Mouse (Mus musculus) frontal cortex, postnatal 10 days (tissue): ENCODE measurements around the gene Slc2a4.
"Not testable (repeated sequence)": the region's sequence is repeated elsewhere in the genome, so short reads cannot be mapped to it uniquely, and the experiment has no call there.

ENCODE experiments used
- DNase-seq, 2 experiments: peaks; one replicate each; pipeline ENCODE4 v3.0.0; 2022; ENCODE audit warnings: low spot score in 2 of 2, mixed read lengths in 1 of 2

Slc2a4 gene

DNA sequence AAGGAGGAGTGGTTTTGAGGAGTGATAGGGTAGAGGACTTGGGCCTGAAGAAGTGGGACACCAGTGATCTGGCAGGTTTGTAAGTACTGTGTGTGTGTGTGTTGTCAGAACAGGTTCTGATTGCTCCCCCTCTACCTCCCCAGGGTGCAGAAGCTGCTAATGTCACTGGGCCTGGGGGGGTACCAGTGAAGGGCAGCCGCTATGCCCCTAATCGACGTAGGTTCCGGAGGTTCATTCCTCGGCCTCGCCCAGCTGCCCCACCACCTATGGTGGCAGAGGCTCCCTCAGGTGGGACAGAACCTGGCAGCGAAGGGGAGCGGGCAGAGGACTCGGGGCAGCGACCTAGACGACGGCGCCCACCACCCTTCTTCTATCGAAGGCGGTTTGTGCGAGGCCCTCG is 8.3 kb downstream of the Slc2a4 start:
- no peak for DNase-seq

- DNase-seq: no peak
Measured at GRCm38 (mm10) chr11:69939181-69939580, 8.8 kb downstream of the Slc2a4 start.

DNA sequence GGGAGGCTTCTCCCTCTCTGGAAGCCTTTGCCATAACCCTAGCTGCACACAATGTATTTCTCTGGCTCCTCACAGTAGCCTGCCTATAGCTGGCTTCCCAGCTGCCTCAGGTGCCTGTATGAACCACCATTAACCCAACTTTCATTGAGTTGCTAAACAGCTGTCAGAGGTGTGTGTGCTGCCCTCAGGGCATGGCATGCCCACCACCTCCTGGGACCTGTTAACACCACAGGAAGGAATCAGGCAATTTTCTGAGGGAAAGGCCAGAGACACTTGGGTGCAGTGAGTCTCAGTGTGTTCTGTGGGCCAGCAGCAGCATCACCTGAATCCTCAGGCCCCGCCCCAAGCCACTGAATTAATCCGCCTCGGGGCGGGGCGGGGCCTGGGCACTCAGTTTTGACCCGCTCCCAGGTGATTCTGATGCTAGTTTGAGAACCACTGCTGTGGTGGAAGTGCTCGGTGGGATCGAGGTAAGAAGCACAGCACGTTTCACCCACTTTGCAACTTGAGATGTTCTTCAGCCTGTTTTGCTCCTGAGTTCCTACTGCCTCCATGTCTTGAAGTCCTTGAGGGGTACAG is 9.5 kb downstream of the Slc2a4 start:
- DNase-seq: no peak

DNA sequence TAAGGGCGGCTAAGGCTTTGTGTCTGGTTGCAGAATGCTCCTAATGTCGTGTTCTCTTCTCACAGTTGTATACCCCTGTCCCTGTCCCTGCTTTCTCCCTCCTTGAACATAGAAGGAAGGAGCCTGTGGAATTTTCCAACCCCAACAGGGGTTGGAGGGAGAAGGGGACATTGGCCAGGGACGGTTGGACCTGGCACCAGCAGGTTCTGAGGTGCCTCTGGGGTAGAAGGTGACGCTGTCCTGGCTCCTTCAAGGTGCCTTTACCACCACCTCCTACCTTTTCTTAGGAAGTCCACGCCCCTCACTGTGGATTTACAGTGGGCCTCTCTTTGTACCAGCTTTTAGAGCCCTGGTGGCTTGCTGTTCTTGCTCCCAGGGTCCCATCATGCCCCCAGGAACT is 10.2 kb downstream of the Slc2a4 start:
- DNase-seq: no peak

GRCm38 (mm10) chr11:69937385-69937784 is 10.6 kb downstream of the Slc2a4 start:
- DNase-seq: no peak

DNA sequence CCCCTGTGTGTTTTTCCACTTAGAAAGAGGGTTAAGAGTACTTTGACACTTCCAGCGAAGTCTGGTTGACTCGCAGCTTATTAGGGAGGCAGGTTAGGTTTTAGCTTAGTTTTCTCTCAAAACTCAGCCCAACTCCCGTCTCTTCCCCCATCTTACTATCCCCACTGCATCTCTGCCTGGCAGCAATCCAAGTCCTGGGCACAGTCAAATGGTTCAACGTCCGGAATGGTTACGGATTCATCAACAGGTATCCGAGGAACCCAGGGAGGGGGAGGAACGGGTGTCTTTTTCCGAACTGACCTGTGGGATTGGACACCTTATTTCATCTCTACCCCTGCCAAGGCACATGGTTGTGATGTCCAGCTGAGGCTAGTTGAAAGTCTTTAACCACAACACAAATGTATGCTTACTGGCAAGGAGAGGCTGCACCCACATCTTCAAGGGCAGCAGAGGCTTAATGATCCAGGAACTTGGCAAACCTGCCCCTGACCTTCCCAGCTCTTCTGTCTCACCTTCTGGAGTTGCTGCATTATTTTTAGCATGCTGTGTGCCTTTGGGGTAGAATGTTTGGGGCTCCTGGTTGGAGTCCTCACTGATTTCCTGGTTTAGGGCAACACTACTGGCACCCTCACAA is 11.2 kb downstream of the Slc2a4 start:
- no peak for DNase-seq

- no peak for DNase-seq
Measured at GRCm38 (mm10) chr11:69936156-69936555, 11.8 kb downstream of the Slc2a4 start.

DNA sequence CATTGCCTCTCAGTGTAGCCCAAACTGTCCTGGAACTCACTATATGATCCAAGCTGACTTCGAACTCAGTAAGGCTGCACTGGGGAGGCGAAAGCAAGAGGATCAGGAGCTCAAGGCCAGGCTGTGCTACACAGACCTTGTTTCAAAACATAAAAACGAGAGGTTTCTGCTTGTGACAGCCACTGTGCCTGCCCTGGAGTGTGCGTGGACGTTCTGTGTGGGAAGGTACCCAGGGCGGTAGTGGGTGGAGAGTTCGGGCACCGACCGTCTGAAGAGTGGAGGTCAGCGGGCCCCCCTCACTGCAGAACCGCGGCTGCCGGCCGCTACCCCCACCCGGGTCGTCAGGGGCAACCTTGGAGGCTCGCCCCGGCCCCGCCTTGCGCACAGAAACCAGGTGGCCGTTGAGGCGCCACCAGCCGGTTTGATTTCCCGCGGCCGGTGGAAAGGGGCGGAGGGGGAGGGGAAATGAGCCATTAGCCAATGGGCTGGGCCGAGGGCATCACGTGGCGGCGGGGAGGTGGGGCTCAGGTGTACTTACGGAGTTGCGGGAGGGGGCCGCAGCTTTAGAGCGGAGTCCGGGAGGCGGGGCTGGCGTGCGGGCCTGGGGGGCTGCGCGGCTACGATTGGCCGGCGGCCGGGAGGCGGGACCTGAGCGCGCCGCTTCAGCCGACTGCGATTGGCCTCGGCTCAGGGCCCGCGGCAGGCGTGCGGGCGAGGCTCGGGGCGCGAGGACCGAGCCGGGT is 12.7 kb downstream of the Slc2a4 start, which contains the start of gene Ybx2:
Ybx2 (plus strand) TSS at position 660 of the 743 bp plus-strand sequence.
- peak; percentile 81 to 84 for DNase-seq

GRCm38 (mm10) chr11:69934681-69935080 is 13.3 kb downstream of the Slc2a4 start:
- DNase-seq: no peak

DNA sequence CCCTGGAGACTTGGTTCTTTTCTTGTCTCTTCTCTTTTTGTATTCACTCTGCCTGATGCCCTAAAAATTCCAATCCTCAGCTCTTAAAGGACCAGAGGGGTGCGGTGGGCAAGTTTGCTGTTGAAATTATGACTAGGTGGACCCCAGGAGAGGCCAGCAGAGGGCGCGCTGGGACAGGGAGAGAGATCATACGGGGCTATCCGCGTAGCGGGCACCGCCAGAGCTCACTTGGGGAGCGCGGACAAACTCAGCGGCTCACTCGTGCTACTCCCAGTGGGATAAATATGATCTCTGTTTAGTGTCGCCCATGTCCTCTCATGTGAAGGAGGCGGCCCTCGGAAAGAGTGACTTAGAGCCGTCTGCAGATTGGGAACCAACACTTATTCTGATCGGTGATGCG is 13.8 kb downstream of the Slc2a4 start:
- peak; percentile 63 to 86 for DNase-seq

- DNase-seq: no peak
Measured at GRCm38 (mm10) chr11:69933066-69933465, 14.9 kb downstream of the Slc2a4 start.

GRCm38 (mm10) chr11:69932254-69932653 is 15.7 kb downstream of the Slc2a4 start:
- DNase-seq: no peak

DNA sequence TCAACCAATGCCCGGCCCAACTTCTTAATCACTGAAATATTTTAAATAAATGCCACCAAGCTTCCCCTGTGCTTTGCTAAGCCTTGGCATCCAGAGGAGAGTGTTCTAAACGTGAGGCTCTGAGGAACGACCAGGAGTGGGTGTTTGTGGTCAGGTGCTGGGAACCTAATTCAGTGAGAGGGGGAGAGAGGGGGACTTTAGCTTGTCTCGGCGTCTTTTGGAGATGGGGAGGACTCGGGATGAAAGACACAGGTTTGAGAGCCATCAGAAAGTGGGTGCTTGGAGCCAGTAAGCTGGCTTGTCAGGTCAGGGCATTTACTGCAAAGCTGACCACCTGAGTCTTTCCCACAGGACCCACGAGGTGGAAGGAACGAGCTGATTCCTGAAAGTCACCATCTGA is 16.2 kb downstream of the Slc2a4 start:
- no peak for DNase-seq

DNA sequence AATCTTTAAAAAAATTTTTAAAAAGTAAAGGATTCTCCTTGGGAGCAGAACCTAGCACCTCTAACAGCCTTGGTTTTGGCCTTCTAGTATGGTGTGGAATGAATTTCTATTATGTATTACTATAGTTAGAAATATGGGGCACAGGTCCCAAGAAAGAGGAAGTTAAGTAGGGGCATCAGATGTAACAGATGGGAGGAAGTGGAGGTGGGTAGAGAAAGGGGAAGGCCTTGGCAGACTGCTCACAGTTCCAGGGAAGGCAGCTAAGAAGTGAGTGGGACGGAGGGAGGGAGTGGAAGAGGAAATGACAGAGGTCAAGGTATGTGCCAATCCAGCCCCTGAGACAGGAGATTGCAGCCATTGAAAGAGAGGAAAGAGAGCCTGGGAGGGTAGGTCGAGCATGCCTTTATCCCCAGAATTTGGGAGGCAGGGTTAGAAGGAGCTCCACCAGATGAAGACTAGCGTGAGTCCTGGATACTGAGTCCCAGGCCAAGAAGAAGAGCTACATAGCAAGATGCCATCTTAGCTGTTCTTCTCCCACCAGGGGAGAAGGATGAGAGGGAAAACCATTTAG is 16.9 kb downstream of the Slc2a4 start:
- no peak for DNase-seq

GRCm38 (mm10) chr11:69930176-69930575 is 17.8 kb downstream of the Slc2a4 start:
- DNase-seq: not testable (repeated sequence)

GRCm38 (mm10) chr11:69929712-69930111 is 18.3 kb downstream of the Slc2a4 start:
- DNase-seq: no peak

- no peak for DNase-seq
Measured at GRCm38 (mm10) chr11:69927501-69927900, 20.5 kb downstream of the Slc2a4 start.

DNA sequence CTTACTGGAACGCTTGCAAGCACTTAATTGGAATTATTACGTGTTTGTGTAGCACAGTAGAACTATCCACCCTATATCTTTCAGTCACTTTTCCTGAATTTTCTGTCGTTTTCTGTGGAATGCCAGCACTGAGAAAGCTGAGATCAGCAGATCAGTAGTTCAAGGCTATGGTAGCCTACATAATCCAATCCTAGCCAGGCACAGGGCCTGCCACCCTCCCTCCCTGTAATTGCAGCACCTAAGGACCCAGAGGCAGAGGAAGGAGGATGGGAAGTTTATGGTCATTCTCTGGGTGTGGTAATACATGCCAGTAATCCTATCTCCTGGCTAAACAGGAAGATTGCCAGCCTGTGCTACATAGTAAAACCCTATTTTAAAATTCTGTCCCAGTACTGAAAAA is 25.2 kb downstream of the Slc2a4 start:
- no peak for DNase-seq

- no peak for DNase-seq
Measured at GRCm38 (mm10) chr11:69922012-69922756, 25.8 kb downstream of the Slc2a4 start.

GRCm38 (mm10) chr11:69921114-69922011 is 26.6 kb downstream of the Slc2a4 start, which contains the start of gene Eif5a:
Gene Eif5a (minus strand): TSS chr11:69921958.
- DNase-seq: peak; percentile 100
